Mouse (Mus musculus): ENCODE data around the gene Tada2b. TPM values are rescaled to one million over a fixed set of nuclear protein-coding genes. Genes with fewer than 3 reads are reported as not detected.

Tada2b gene
- total RNA-seq, 4 experiments from 2014 or later = 35.2 to 37.2 (median 36.3) TPM

- DNase-seq (ENCODE audit: low spot score in 2 of 2) = no peak
Measured at GRCm38 (mm10) chr5:36480398-36480797, 3.7 kb downstream of the Tada2b start.

GRCm38 (mm10) chr5:36479735-36480134 lies 4.3 kb downstream of the Tada2b start:
- DNase-seq (ENCODE audit: low spot score in 2 of 2) = no peak

- no peak for DNase-seq (ENCODE audit: low spot score in 2 of 2)
Measured at GRCm38 (mm10) chr5:36478540-36479420, 5.3 kb downstream of the Tada2b start.

- no peak for DNase-seq (ENCODE audit: low spot score in 2 of 2)
Measured at GRCm38 (mm10) chr5:36477486-36477885, 6.6 kb downstream of the Tada2b start.

- DNase-seq (ENCODE audit: low spot score in 2 of 2) = peak in 1 of 2 experiments; percentile 71
Measured at GRCm38 (mm10) chr5:36474283-36474682, 9.8 kb downstream of the Tada2b start.

GRCm38 (mm10) chr5:36472876-36473655 lies 11.0 kb downstream of the Tada2b start:
- no peak for DNase-seq (ENCODE audit: low spot score in 2 of 2)

GRCm38 (mm10) chr5:36471206-36471605 lies 12.9 kb downstream of the Tada2b start:
- DNase-seq (ENCODE audit: low spot score in 2 of 2) = no peak

GRCm38 (mm10) chr5:36465889-36466288 lies 18.2 kb downstream of the Tada2b start:
- no peak for DNase-seq (ENCODE audit: low spot score in 2 of 2)

GRCm38 (mm10) chr5:36464709-36465661 lies 19.1 kb downstream of the Tada2b start, which contains the start of gene Grpel1:
Gene Grpel1, plus strand, starts transcription at chr5:36464998.
- peak; percentile 98 to 100 for DNase-seq (ENCODE audit: low spot score in 2 of 2)

- DNase-seq (ENCODE audit: low spot score in 2 of 2) = no peak
Measured at GRCm38 (mm10) chr5:36463391-36463790, 20.7 kb downstream of the Tada2b start.

GRCm38 (mm10) chr5:36462810-36463209 lies 21.3 kb downstream of the Tada2b start:
- DNase-seq (ENCODE audit: low spot score in 2 of 2) = peak in 1 of 2 experiments; percentile 80

- DNase-seq (ENCODE audit: low spot score in 2 of 2) = no peak
Measured at GRCm38 (mm10) chr5:36461231-36461630, 22.9 kb downstream of the Tada2b start.

GRCm38 (mm10) chr5:36460712-36461111 lies 23.4 kb downstream of the Tada2b start:
- no peak for DNase-seq (ENCODE audit: low spot score in 2 of 2)

GRCm38 (mm10) chr5:36458926-36459325 lies 25.2 kb downstream of the Tada2b start:
- DNase-seq (ENCODE audit: low spot score in 2 of 2) = no peak

- no peak for DNase-seq (ENCODE audit: low spot score in 2 of 2)
Measured at GRCm38 (mm10) chr5:36457706-36458105, 26.4 kb downstream of the Tada2b start.

- no peak for DNase-seq (ENCODE audit: low spot score in 2 of 2)
Measured at GRCm38 (mm10) chr5:36452821-36453220, 31.3 kb downstream of the Tada2b start.

GRCm38 (mm10) chr5:36451872-36452389 lies 32.2 kb downstream of the Tada2b start:
- DNase-seq (ENCODE audit: low spot score in 2 of 2) = no peak

- no peak for DNase-seq (ENCODE audit: low spot score in 2 of 2)
Measured at GRCm38 (mm10) chr5:36451119-36451518, 33.0 kb downstream of the Tada2b start.

- no peak for DNase-seq (ENCODE audit: low spot score in 2 of 2)
Measured at GRCm38 (mm10) chr5:36449710-36450358, 34.3 kb downstream of the Tada2b start.

- DNase-seq (ENCODE audit: low spot score in 2 of 2) = no peak
Measured at GRCm38 (mm10) chr5:36447872-36448271, 36.2 kb downstream of the Tada2b start.
